Mouse (Mus musculus) brown adipose tissue, adult 24 weeks (tissue): ENCODE results near the gene Gpr35. TPM values are rescaled to one million over a fixed set of nuclear protein-coding genes. Genes with fewer than 3 reads are reported as not detected.

Source experiments
- H3K27ac ChIP-seq: fragments of 200-500 bp; replicated peaks from 2 replicates; pipeline ENCODE4 v1.5.1; 2012; ENCODE audit warnings: low read depth, mild to moderate bottlenecking, low read length
- H3K4me1 ChIP-seq: fragments of 200-500 bp; 2 replicates; pipeline ENCODE4 v1.6.1; 2012; ENCODE audit warnings: low read length, mixed read lengths; ENCODE audit not compliant: control insufficient read depth, insufficient read depth, insufficient read length
- H3K4me3 ChIP-seq: fragments of 200-500 bp; 2 replicates; pipeline ENCODE4 v1.5.1; 2012; ENCODE audit warnings: low read depth, mild to moderate bottlenecking, low read length, moderate library complexity; ENCODE audit not compliant: insufficient read depth
- polyA plus RNA-seq: library from polyadenylated mRNA; stranded (reverse); fragments of >200 nt; gene quantifications from 2 replicates; pipeline ENCODE4 v1.2.4, GENCODE M21; 2012; ENCODE audit not compliant: missing spikeins, insufficient read depth, insufficient read length

Gpr35 gene
- 0.67 TPM in 1 of 2 replicates, not detected in the other for polyA plus RNA-seq

- no peak within 1 kb of the TSS for H3K4me3 ChIP-seq
- no peaks in the 10 kb centered on the region for H3K4me1 ChIP-seq
- no peak within 1 kb of the TSS for H3K27ac ChIP-seq
Observed at GRCm38 (mm10) chr1:92950607-92951006, at the start of gene Gpr35. Gene Gpr35, plus strand, starts transcription at chr1:92950865.

- Histone ChIP-seq H3K27ac (no peak within 1 kb of the TSS), H3K4me1 (peaks cover 3% of the 10 kb centered on the region; the same call in 1 of the 2 replicates), H3K4me3 (no peak within 1 kb of the TSS)
Observed at GRCm38 (mm10) chr1:92902786-92903185, 47.9 kb upstream of the Gpr35 start, which contains the start of gene Ankmy1. Gene Ankmy1, minus strand, starts transcription at chr1:92902906.

GRCm38 (mm10) chr1:92903627-92904026 is 47.0 kb upstream of the Gpr35 start:
- no peak overlapping the region for H3K27ac ChIP-seq
- H3K4me3 ChIP-seq = no peak overlapping the region
- peaks cover 5% of the 10 kb centered on the region; the same call in 1 of the 2 replicates for H3K4me1 ChIP-seq

- Histone ChIP-seq H3K4me1 (peaks cover 12% of the 10 kb centered on the region), H3K27ac (no peak overlapping the region), H3K4me3 (no peak overlapping the region)
Observed at GRCm38 (mm10) chr1:92905703-92906310, 44.9 kb upstream of the Gpr35 start.

- Histone ChIP-seq H3K27ac (peak within 1 kb of the TSS; percentile 58), H3K4me1 (peaks cover 19% of the 10 kb centered on the region)
Observed at GRCm38 (mm10) chr1:92906779-92907631, 43.7 kb upstream of the Gpr35 start, which contains the start of gene Dusp28. Gene Dusp28, plus strand, starts transcription at chr1:92906981.

GRCm38 (mm10) chr1:92907632-92908360 is 42.9 kb upstream of the Gpr35 start:
- Histone ChIP-seq H3K27ac (0 out of 2 replicates have a peak overlapping the region, but pooled peaks have one; percentile 35), H3K4me1 (peaks cover 21% of the 10 kb centered on the region), H3K4me3 (peak overlapping the region; percentile 97)

More at GRCm38 (mm10) chr1:92906779-92907631, 43.7 kb upstream of the Gpr35 start, which contains the start of gene Dusp28:
- H3K4me3 ChIP-seq = peak within 1 kb of the TSS; percentile 97

- Histone ChIP-seq H3K4me3 (no peak overlapping the region), H3K4me1 (peaks cover 21% of the 10 kb centered on the region), H3K27ac (no peak overlapping the region)
Observed at GRCm38 (mm10) chr1:92908664-92909063, 42.0 kb upstream of the Gpr35 start.

GRCm38 (mm10) chr1:92909068-92909467 is 41.6 kb upstream of the Gpr35 start:
- H3K4me1 ChIP-seq = peaks cover 21% of the 10 kb centered on the region
- H3K27ac ChIP-seq = no peak overlapping the region
- no peak overlapping the region for H3K4me3 ChIP-seq

- peak within 1 kb of the TSS; percentile 6; the same call in 1 of the 2 replicates for H3K27ac ChIP-seq
- H3K4me3 ChIP-seq = peak within 1 kb of the TSS; percentile 90
- peaks cover 21% of the 10 kb centered on the region for H3K4me1 ChIP-seq
Observed at GRCm38 (mm10) chr1:92910239-92910885, 40.3 kb upstream of the Gpr35 start, which contains the start of gene Rnpepl1. Gene Rnpepl1, plus strand, starts transcription at chr1:92910783.

GRCm38 (mm10) chr1:92910925-92911720 is 39.5 kb upstream of the Gpr35 start:
- Histone ChIP-seq H3K4me3 (peak overlapping the region; percentile 90), H3K27ac (peak overlapping the region; percentile 6; the same call in 1 of the 2 replicates), H3K4me1 (peaks cover 21% of the 10 kb centered on the region)

- 0 out of 2 replicates have a peak overlapping the region, but pooled peaks have one; percentile 6 for H3K27ac ChIP-seq
- peak overlapping the region; percentile 90 for H3K4me3 ChIP-seq
- peaks cover 21% of the 10 kb centered on the region for H3K4me1 ChIP-seq
Observed at GRCm38 (mm10) chr1:92911721-92912138, 38.9 kb upstream of the Gpr35 start.

DNA sequence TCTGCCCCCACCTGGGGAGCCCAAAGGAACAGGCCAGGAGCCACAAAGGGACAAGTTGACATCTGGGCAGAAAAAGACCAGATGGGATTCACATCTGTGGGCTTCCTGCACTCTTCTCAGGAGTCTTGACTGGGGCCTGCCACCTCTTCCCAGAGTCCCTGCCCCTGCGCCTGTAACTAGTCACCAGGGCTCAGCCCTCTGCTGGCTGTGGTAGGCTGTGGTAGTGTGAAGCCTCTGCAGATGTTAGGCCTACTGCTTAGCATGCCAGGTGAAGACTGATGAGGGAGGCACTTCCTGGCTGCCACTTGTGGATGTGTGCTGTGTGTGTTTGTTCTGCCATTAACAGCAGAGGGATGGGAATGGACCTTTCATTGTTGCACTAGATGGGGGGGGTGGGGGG is 38.4 kb upstream of the Gpr35 start:
- H3K27ac ChIP-seq = no peak overlapping the region
- peaks cover 21% of the 10 kb centered on the region for H3K4me1 ChIP-seq
- H3K4me3 ChIP-seq = peak overlapping the region; percentile 90

GRCm38 (mm10) chr1:92914239-92914638 is 36.4 kb upstream of the Gpr35 start:
- Histone ChIP-seq H3K4me3 (no peak overlapping the region), H3K4me1 (peaks cover 15% of the 10 kb centered on the region), H3K27ac (no peak overlapping the region)

DNA sequence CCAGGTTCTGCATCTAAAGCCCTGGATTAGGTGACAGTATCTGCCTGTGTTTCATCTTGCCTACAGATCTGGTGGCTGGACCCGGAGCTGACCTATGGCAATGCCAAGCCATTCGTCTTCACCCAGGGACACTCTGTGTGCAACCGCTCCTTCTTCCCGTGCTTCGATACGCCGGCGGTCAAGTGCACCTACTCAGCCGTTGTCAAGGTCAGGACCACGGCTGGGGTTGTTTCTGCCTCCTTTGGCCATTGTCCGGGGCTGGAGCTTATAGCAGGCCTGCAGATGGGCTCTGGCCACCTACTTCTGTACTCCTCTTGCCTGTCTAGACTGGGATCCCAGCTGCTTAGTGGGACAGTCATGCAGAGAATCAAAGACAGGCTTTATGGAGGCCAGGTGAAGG is 35.7 kb upstream of the Gpr35 start:
- Histone ChIP-seq H3K4me1 (peaks cover 10% of the 10 kb centered on the region), H3K4me3 (no peak overlapping the region), H3K27ac (no peak overlapping the region)
